Mouse (Mus musculus) embryonic fibroblast, embryonic 13.5 days (primary cell): ENCODE measurements around the gene Sorbs2.

ENCODE experiments used
- CTCF ChIP-seq: IDR thresholded peaks from 2 replicates; pipeline ENCODE4 v1.5.1; 2011; ENCODE audit warnings: mild to moderate bottlenecking, control low read depth, low read length, moderate library complexity, borderline replicate concordance; ENCODE audit not compliant: insufficient read depth
- POLR2A ChIP-seq: IDR thresholded peaks from 2 replicates; pipeline ENCODE4 v1.6.1; 2011; ENCODE audit warnings: low read depth, mild to moderate bottlenecking, control low read depth, low read length, moderate library complexity

- no peak for TF ChIP-seq POLR2A
- no peak for TF ChIP-seq CTCF
These were observed 192.5 kb downstream of the Sorbs2 start for GRCm38 (mm10) chr8:45700100-45700499.
